Mouse (Mus musculus) hindbrain, postnatal 0 days (tissue): ENCODE data around the gene Lclat1. TPM values are rescaled to one million over a fixed set of nuclear protein-coding genes. Genes with fewer than 3 reads are reported as not detected.
A peak's percentile ranks its signal among the peaks of the same experiment; 100 is the strongest.

Experiments used
- ATAC-seq: fragments of 200-750 bp; cut with Nextera tagmentation; 2 replicates; pipeline ENCODE4 v1.8.0; 2017; ENCODE audit warnings: mild to moderate bottlenecking, moderate TSS enrichment, moderate library complexity
- DNase-seq: peaks from one replicate; pipeline ENCODE4 v3.0.0-alpha.2; 2015; ENCODE audit warnings: low spot score
- H3K27ac ChIP-seq: fragments of 300-500 bp; sonication (generic); 2 replicates; pipeline ENCODE4 v1.5.1; 2014; ENCODE audit warnings: mild to moderate bottlenecking
- H3K27me3 ChIP-seq: fragments of 300-500 bp; sonication (generic); 2 replicates; pipeline ENCODE4 v1.6.1; 2014; ENCODE audit warnings: low read length, mixed read lengths; ENCODE audit not compliant: insufficient read depth
- H3K36me3 ChIP-seq: fragments of 300-500 bp; sonication (generic); 2 replicates; pipeline ENCODE4 v1.6.1; 2014; ENCODE audit warnings: low read length, mixed read lengths; ENCODE audit not compliant: insufficient read depth
- H3K4me1 ChIP-seq: fragments of 300-500 bp; sonication (generic); 2 replicates; pipeline ENCODE4 v1.6.1; 2014; ENCODE audit warnings: antibody characterized with exemption, low read length, mixed read lengths; ENCODE audit not compliant: insufficient read depth
- H3K4me2 ChIP-seq: fragments of 300-500 bp; sonication (generic); 2 replicates; pipeline ENCODE4 v1.6.1; 2014; ENCODE audit warnings: low read depth, mild to moderate bottlenecking, low read length, moderate library complexity, mixed read lengths
- H3K4me3 ChIP-seq: fragments of 300-500 bp; sonication (generic); 2 replicates; pipeline ENCODE4 v1.5.1; 2014; ENCODE audit warnings: low read length
- H3K9ac ChIP-seq: fragments of 300-500 bp; sonication (generic); replicated peaks from 2 replicates; pipeline ENCODE4 v1.6.1; 2014; ENCODE audit warnings: mild to moderate bottlenecking, low read length, moderate library complexity, mixed read lengths
- H3K9me3 ChIP-seq: fragments of 300-500 bp; sonication (generic); 2 replicates; pipeline ENCODE4 v1.6.1; 2016; ENCODE audit warnings: low read length, mixed read lengths
- CTCF ChIP-seq: IDR thresholded peaks from 2 replicates; pipeline ENCODE4 v1.5.1; 2016; ENCODE audit warnings: antibody characterized with exemption, control low read depth, low read depth
- WGBS: fragments of 180-500 bp; shearing (Covaris S2); extraction: QIAGEN DNeasy Blood & Tissue Kit; methylation state at CpG from one replicate; pipeline ENCODE4 v1.1.7; 2014; 5-methylcytosine and 5-hydroxymethylcytosine counted together
- polyA plus RNA-seq: library from polyadenylated mRNA; unstranded; fragments of >200 nt; fragmentation: Nextera tagmentation; extraction: Ambion mirVana; gene quantifications from 2 replicates; pipeline ENCODE4 v1.2.1, GENCODE M21; 2015
- total RNA-seq: library from RNA; depleted of rRNA; stranded (reverse); fragments of >200 nt; gene quantifications from 2 replicates; pipeline ENCODE4 v1.2.3, GENCODE M21; 2014

Gene Lclat1
- total and polyA plus RNA-seq, 2 experiments from 2014 or later = 9.8 to 37.1 TPM

- ATAC-seq = no peak
- Histone ChIP-seq H3K4me2 (no peak overlapping the region), H3K4me3 (no peak overlapping the region), H3K9me3 (no peaks in the 10 kb centered on the region), H3K36me3 (no peaks in the 10 kb centered on the region), H3K4me1 (peaks cover 15% of the 10 kb centered on the region; the same call in 1 of the 2 replicates), H3K27ac (peak overlapping the region; percentile 37; the same call in 1 of the 2 replicates), H3K9ac (no peak overlapping the region), H3K27me3 (no peaks in the 10 kb centered on the region)
- 85% methylated on average over 2 of the region's 2 CpGs for WGBS
- DNase-seq = no peak
- TF ChIP-seq CTCF = no peak
Measured at GRCm38 (mm10) chr17:73226595-73226994, 118.8 kb downstream of the Lclat1 start.

- WGBS = 95% methylated on average over 3 of the region's 3 CpGs
- H3K9me3 ChIP-seq = no peaks in the 10 kb centered on the region
- H3K9ac ChIP-seq = no peak overlapping the region
- TF ChIP-seq CTCF = no peak
- no peak overlapping the region for H3K4me2 ChIP-seq
- ATAC-seq = no peak
- H3K27me3 ChIP-seq = no peaks in the 10 kb centered on the region
- no peaks in the 10 kb centered on the region for H3K36me3 ChIP-seq
- no peak overlapping the region for H3K27ac ChIP-seq
- H3K4me1 ChIP-seq = peaks cover 15% of the 10 kb centered on the region; the same call in 1 of the 2 replicates
- H3K4me3 ChIP-seq = no peak overlapping the region
- no peak for DNase-seq
Measured at GRCm38 (mm10) chr17:73227361-73227760, 119.6 kb downstream of the Lclat1 start.

GRCm38 (mm10) chr17:73229445-73230155 is 121.8 kb downstream of the Lclat1 start:
- no peak for DNase-seq
- Histone ChIP-seq H3K36me3 (no peaks in the 10 kb centered on the region), H3K9ac (no peak overlapping the region), H3K9me3 (no peaks in the 10 kb centered on the region), H3K27me3 (no peaks in the 10 kb centered on the region), H3K4me3 (no peak overlapping the region), H3K4me2 (no peak overlapping the region), H3K27ac (no peak overlapping the region), H3K4me1 (peaks cover 15% of the 10 kb centered on the region; the same call in 1 of the 2 replicates)
- WGBS = 95% methylated on average over 11 of the region's 11 CpGs
- no peak for TF ChIP-seq CTCF
- ATAC-seq = no peak

- no peaks in the 10 kb centered on the region for H3K36me3 ChIP-seq
- H3K27ac ChIP-seq = peak overlapping the region; percentile 12; the same call in 1 of the 2 replicates
- no peaks in the 10 kb centered on the region for H3K9me3 ChIP-seq
- no peak overlapping the region for H3K4me2 ChIP-seq
- 47% methylated on average over 12 of the region's 12 CpGs for WGBS
- no peaks in the 10 kb centered on the region for H3K27me3 ChIP-seq
- H3K4me3 ChIP-seq = no peak overlapping the region
- ATAC-seq (peak; percentile 88), DNase-seq (peak; percentile 72)
- peaks cover 11% of the 10 kb centered on the region; the same call in 1 of the 2 replicates for H3K4me1 ChIP-seq
- TF ChIP-seq CTCF = no peak
- no peak overlapping the region for H3K9ac ChIP-seq
Measured at GRCm38 (mm10) chr17:73230340-73230989, 122.7 kb downstream of the Lclat1 start.

DNA sequence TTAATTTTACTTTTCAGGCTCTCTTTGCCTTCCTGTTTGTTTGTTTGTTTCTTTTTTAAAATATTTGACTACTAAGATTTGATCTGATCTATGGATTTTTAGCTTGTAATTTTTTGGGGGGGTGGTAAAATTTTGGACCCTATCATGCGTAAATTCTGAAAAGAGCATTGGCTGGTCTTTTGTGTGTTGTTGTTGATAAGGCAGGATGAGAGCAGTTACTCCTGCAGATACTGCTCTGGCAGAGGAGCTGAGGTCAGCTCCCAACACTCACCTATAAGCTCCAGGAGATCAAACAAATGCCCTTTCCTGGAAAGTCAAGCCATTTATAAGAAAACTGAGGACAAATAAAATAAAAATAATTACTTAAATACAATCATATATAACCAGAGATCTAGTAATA is 123.6 kb downstream of the Lclat1 start:
- H3K4me1 ChIP-seq = peaks cover 8% of the 10 kb centered on the region; the same call in 1 of the 2 replicates
- H3K4me2 ChIP-seq = no peak overlapping the region
- H3K27ac ChIP-seq = no peak overlapping the region
- H3K9me3 ChIP-seq = no peaks in the 10 kb centered on the region
- H3K9ac ChIP-seq = no peak overlapping the region
- H3K36me3 ChIP-seq = no peaks in the 10 kb centered on the region
- DNase-seq (no peak), ATAC-seq (no peak)
- 93% methylated on average over 1 of the region's 1 CpGs for WGBS
- H3K4me3 ChIP-seq = no peak overlapping the region
- no peak for TF ChIP-seq CTCF
- H3K27me3 ChIP-seq = no peaks in the 10 kb centered on the region

GRCm38 (mm10) chr17:73232593-73232992 is 124.8 kb downstream of the Lclat1 start:
- Histone ChIP-seq H3K36me3 (no peaks in the 10 kb centered on the region), H3K4me1 (peaks cover 8% of the 10 kb centered on the region; the same call in 1 of the 2 replicates), H3K27me3 (no peaks in the 10 kb centered on the region), H3K9ac (no peak overlapping the region), H3K4me3 (no peak overlapping the region), H3K9me3 (no peaks in the 10 kb centered on the region), H3K27ac (no peak overlapping the region), H3K4me2 (no peak overlapping the region)
- ATAC-seq (no peak), DNase-seq (no peak)
- 96% methylated on average over 2 of the region's 2 CpGs for WGBS
- TF ChIP-seq CTCF = no peak
